Mouse (Mus musculus) CD8-positive naive resting alpha-beta T cell, adult 57 days (primary cell): ENCODE data around the gene Fis1. TPM values are rescaled to one million over a fixed set of nuclear protein-coding genes. Genes with fewer than 3 reads are reported as not detected.

Source experiments
- total RNA-seq: library from RNA; stranded (reverse); gene quantifications from one replicate; pipeline ENCODE4 v1.2.4, GENCODE M21; 2023

The Fis1 gene
- total RNA-seq = 119 TPM

DNA sequence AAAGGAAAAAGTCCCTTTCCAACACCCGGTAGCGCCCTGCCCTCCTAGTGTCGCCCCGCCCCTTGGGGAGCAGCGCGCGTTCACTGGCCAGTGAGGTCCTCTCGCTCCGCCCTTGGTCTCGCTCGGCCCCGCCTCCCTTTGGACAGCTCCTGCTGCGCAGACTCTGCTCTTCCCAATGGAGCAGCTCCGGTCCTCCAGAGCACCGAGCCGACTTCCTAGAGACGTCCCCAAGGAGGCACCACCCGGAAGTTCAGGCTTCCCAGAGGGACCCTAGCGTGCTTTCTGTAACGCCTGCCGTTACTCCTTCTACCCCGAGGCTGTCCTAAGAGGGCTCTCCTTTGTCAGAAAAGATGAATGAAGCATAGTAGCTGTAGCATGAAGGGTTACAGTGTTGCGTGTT is at the start of gene Fis1:
Fis1 (plus strand) TSS at position 261 of the 400 bp plus-strand sequence.

DNA sequence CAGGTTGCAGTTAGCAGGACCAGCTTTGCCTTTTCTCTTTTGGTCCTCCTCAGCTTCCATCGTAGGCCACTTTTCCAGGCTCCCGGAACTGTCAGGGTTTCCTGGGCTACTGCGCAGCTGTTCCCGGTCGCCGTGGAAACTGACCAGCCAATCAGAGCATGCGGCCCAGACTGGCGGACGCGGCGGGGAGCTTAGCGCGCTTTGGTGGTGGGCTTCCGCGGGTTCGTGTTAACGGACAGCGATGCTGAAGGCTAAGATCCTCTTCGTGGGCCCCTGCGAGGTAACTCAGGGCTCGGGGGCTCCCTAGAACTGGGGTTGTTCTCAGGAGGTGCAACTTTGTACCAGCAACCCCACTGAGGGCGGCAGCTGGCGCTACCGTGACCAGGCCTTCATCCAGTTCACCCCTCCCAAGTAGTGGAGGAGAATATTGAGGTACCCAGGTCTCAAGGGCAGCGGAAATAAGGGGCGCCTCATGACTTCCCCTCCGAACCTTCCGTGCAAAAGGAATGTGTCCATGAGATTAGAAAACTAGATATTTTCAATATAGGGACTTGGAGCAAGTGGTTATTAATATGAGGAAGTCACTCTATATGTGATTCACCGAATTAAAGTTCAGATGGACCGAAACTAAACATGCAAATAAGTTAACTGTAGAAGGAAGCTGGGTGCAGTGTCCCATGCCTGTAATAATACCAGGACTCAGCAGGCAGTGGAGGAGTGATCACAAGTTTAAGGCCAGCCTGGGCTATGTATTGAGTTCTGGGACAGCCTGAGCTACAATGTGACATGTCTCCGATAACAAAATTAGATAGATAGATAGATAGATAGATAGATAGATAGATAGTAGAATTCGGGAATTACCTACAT is 44.9 kb upstream of the Fis1 start, which contains the start of gene Ift22:
Ift22 (plus strand) TSS at position 160 of the 867 bp plus-strand sequence.

DNA sequence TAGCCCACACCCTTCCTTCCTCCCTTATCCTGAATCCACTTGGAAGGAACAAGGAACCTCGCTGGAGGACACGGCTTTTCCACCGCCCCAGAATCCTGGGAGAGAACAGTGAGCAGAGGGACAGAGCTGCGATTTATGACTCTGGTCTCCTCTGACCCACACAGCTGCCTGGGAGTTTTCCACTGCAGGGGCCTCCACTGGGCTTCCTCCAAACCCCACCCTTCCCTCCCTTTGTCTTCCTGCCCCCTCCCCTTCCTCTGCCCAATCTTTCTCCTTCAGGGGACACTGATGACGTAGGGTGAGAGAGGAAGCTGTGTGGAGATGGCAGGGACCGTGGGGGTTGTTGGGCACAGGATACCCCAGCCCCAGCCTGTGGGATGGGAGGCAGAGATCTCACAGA is 13.3 kb downstream of the Fis1 start, which contains the start of gene Cldn15:
Cldn15 (plus strand) TSS at position 286 of the 400 bp plus-strand sequence.

DNA sequence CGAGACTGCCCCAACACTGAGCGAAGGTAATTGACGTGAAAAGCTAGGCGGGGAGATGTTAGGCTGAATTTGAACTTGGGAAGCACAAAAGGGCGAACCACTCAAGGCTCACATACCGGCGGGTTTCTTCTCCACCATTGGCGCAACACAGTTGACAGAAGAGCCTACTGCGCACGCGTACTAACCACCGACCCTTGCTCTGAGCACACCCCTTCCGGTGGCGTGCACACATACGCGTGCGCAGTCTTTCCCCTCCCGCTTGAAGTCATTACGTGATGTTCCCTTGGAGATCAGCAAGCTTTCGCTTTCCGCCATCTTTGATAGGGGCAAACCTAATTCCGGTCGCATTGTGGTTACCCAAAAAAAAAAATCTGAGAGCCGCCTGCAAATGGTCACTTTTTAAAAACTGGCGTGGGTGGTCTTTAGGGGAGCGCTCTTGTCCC is 33.6 kb downstream of the Fis1 start, which contains the start of gene Plod3:
Plod3 (plus strand) TSS at position 325 of the 443 bp plus-strand sequence.

DNA sequence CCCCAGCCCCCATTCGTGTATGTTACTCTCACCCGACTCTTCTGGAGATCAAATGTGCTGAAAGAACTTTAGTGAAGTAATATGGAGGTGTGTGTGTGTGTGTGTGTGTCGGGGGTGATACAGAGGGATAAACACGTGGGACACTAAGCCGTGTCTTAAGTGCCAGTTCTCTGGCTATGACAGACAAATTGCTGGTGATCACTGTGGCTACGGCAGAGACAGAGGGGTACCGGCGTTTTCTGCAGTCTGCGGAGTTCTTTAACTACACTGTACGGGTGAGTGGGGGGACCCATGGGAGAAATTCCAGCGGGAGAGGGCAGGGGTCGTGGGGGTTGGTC is 34.8 kb downstream of the Fis1 start, which contains the start of gene Znhit1:
Znhit1 (minus strand) TSS at position 88 of the 338 bp plus-strand sequence.

Other genes starting within 250 kb of the Fis1 start
- not detected for gene Col26a1, start 70.1 kb upstream of the Fis1 start, total RNA-seq
- gene Ift22, start 45.1 kb upstream of the Fis1 start, total RNA-seq = 3.7 TPM
- gene Cldn15, start 13.3 kb downstream of the Fis1 start, total RNA-seq = 0.28 TPM
- gene Plod3, start 33.7 kb downstream of the Fis1 start, total RNA-seq = 13.6 TPM
- 22.6 TPM for gene Znhit1, start 34.7 kb downstream of the Fis1 start, total RNA-seq
- not detected for gene Vgf, start 73.1 kb downstream of the Fis1 start, total RNA-seq
- gene Ap1s1, start 92.9 kb downstream of the Fis1 start, total RNA-seq = 25.9 TPM
- not detected for gene Serpine1, start 119.0 kb downstream of the Fis1 start, total RNA-seq
- gene Trim56, start 162.9 kb downstream of the Fis1 start, total RNA-seq = 87.5 TPM
- not detected for gene Muc3, start 196.0 kb downstream of the Fis1 start, total RNA-seq